Mouse (Mus musculus): Measurements from ENCODE around the gene Gm17606. TPM values are rescaled to one million over a fixed set of nuclear protein-coding genes. Genes with fewer than 3 reads are reported as not detected.
"Not testable (repeated sequence)": the region's sequence is repeated elsewhere in the genome, so short reads cannot be mapped to it uniquely, and the experiment has no call there.

Gm17606 gene
- total and polyA plus RNA-seq, 2 experiments from 2014 or later: not detected

GRCm38 (mm10) chr14:54609245-54609644 is 31.5 kb upstream of the Gm17606 start:
- no peak for TF ChIP-seq CTCF (IDR thresholded peaks at IDR 0.05)
- ATAC-seq (ENCODE audit: low FRiP score): no peak
- no peak for DNase-seq (ENCODE audit: low spot score)
- Histone ChIP-seq H3K4me2 (ENCODE audit: low read depth, low read length, poor library complexity, severe bottlenecking) (no peak overlapping the region), H3K27ac (ENCODE audit: low read depth, low read length) (no peak overlapping the region), H3K9me3 (ENCODE audit: low read length) (no peaks in the 10 kb centered on the region), H3K36me3 (ENCODE audit: insufficient read depth, low read length) (peaks cover 11% of the 10 kb centered on the region), H3K4me3 (ENCODE audit: low read depth, low read length) (no peak overlapping the region), H3K9ac (replicated peaks; ENCODE audit: low read length, poor library complexity, severe bottlenecking) (no peak overlapping the region), H3K27me3 (ENCODE audit: insufficient read depth, low read length) (no peaks in the 10 kb centered on the region), H3K4me1 (ENCODE audit: insufficient read depth, low read length) (peaks cover under 1% of the 10 kb centered on the region; the same call in 1 of the 2 replicates)
- 81% methylated on average over 4 of the region's 4 CpGs for WGBS

- Histone ChIP-seq H3K27me3 (ENCODE audit: insufficient read depth, low read length) (no peaks in the 10 kb centered on the region), H3K4me2 (ENCODE audit: low read depth, low read length, poor library complexity, severe bottlenecking) (no peak overlapping the region), H3K27ac (ENCODE audit: low read depth, low read length) (no peak overlapping the region), H3K4me1 (ENCODE audit: insufficient read depth, low read length) (no peaks in the 10 kb centered on the region), H3K9ac (replicated peaks; ENCODE audit: low read length, poor library complexity, severe bottlenecking) (no peak overlapping the region), H3K36me3 (ENCODE audit: insufficient read depth, low read length) (peaks cover 11% of the 10 kb centered on the region), H3K4me3 (ENCODE audit: low read depth, low read length) (no peak overlapping the region), H3K9me3 (ENCODE audit: low read length) (no peaks in the 10 kb centered on the region)
- DNase-seq (ENCODE audit: low spot score): peak; percentile 44
- WGBS: 66% methylated on average over 4 of the region's 4 CpGs
- TF ChIP-seq CTCF (IDR thresholded peaks at IDR 0.05): peak; percentile 67
- no peak for ATAC-seq (ENCODE audit: low FRiP score)
These were observed 30.8 kb upstream of the Gm17606 start for GRCm38 (mm10) chr14:54609962-54610361.

GRCm38 (mm10) chr14:54610648-54611047 is 30.1 kb upstream of the Gm17606 start:
- H3K27ac ChIP-seq (ENCODE audit: low read depth, low read length): no peak overlapping the region
- TF ChIP-seq CTCF (IDR thresholded peaks at IDR 0.05): no peak
- ATAC-seq (ENCODE audit: low FRiP score) (no peak), DNase-seq (ENCODE audit: low spot score) (no peak)
- H3K9ac ChIP-seq (replicated peaks; ENCODE audit: low read length, poor library complexity, severe bottlenecking): no peak overlapping the region
- peaks cover 11% of the 10 kb centered on the region for H3K36me3 ChIP-seq (ENCODE audit: insufficient read depth, low read length)
- H3K9me3 ChIP-seq (ENCODE audit: low read length): no peaks in the 10 kb centered on the region
- whole genome bisulfite sequencing: 85% methylated on average over 6 of the region's 6 CpGs
- no peaks in the 10 kb centered on the region for H3K27me3 ChIP-seq (ENCODE audit: insufficient read depth, low read length)
- no peaks in the 10 kb centered on the region for H3K4me1 ChIP-seq (ENCODE audit: insufficient read depth, low read length)
- H3K4me2 ChIP-seq (ENCODE audit: low read depth, low read length, poor library complexity, severe bottlenecking): no peak overlapping the region
- H3K4me3 ChIP-seq (ENCODE audit: low read depth, low read length): no peak overlapping the region

- H3K4me3 ChIP-seq (ENCODE audit: low read depth, low read length); DNase-seq (ENCODE audit: low spot score); H3K27ac ChIP-seq (ENCODE audit: low read depth, low read length); H3K27me3 ChIP-seq (ENCODE audit: insufficient read depth, low read length); H3K9me3 ChIP-seq (ENCODE audit: low read length); H3K9ac ChIP-seq (replicated peaks; ENCODE audit: low read length, poor library complexity, severe bottlenecking); H3K4me2 ChIP-seq (ENCODE audit: low read depth, low read length, poor library complexity, severe bottlenecking); ATAC-seq (ENCODE audit: low FRiP score); H3K4me1 ChIP-seq (ENCODE audit: insufficient read depth, low read length): not testable (repeated sequence)
- WGBS: 95% methylated on average over 15 of the region's 16 CpGs
- H3K36me3 ChIP-seq (ENCODE audit: insufficient read depth, low read length): peaks cover 11% of the 10 kb centered on the region
These were observed 26.6 kb upstream of the Gm17606 start for GRCm38 (mm10) chr14:54614130-54614529.

- ATAC-seq (ENCODE audit: low FRiP score): no peak
- no peak overlapping the region for H3K4me2 ChIP-seq (ENCODE audit: low read depth, low read length, poor library complexity, severe bottlenecking)
- no peaks in the 10 kb centered on the region for H3K27me3 ChIP-seq (ENCODE audit: insufficient read depth, low read length)
- 93% methylated on average over 16 of the region's 16 CpGs for WGBS
- DNase-seq (ENCODE audit: low spot score): no peak
- 0 out of 2 replicates have a peak, but pooled peaks cover 3% of the 10 kb centered on the region for H3K4me1 ChIP-seq (ENCODE audit: insufficient read depth, low read length)
- TF ChIP-seq CTCF (IDR thresholded peaks at IDR 0.05): no peak
- H3K36me3 ChIP-seq (ENCODE audit: insufficient read depth, low read length): peaks cover 11% of the 10 kb centered on the region
- no peak overlapping the region for H3K27ac ChIP-seq (ENCODE audit: low read depth, low read length)
- H3K9me3 ChIP-seq (ENCODE audit: low read length): no peaks in the 10 kb centered on the region
- H3K4me3 ChIP-seq (ENCODE audit: low read depth, low read length): no peak overlapping the region
- H3K9ac ChIP-seq (replicated peaks; ENCODE audit: low read length, poor library complexity, severe bottlenecking): no peak overlapping the region
These were observed 24.4 kb upstream of the Gm17606 start for GRCm38 (mm10) chr14:54616226-54616825.

- no peaks in the 10 kb centered on the region for H3K9me3 ChIP-seq (ENCODE audit: low read length)
- WGBS: 2% methylated on average over 36 of the region's 38 CpGs
- peak; percentile 45 for ATAC-seq (ENCODE audit: low FRiP score)
- no peaks in the 10 kb centered on the region for H3K27me3 ChIP-seq (ENCODE audit: insufficient read depth, low read length)
- H3K9ac ChIP-seq (replicated peaks; ENCODE audit: low read length, poor library complexity, severe bottlenecking): peak overlapping the region; percentile 87
- no peak for DNase-seq (ENCODE audit: low spot score)
- peak; percentile 46 for TF ChIP-seq CTCF (IDR thresholded peaks at IDR 0.05)
- H3K4me1 ChIP-seq (ENCODE audit: insufficient read depth, low read length): 0 out of 2 replicates have a peak, but pooled peaks cover 3% of the 10 kb centered on the region
- H3K4me2 ChIP-seq (ENCODE audit: low read depth, low read length, poor library complexity, severe bottlenecking): peak overlapping the region; percentile 70
- peak overlapping the region; percentile 76 for H3K4me3 ChIP-seq (ENCODE audit: low read depth, low read length)
- H3K27ac ChIP-seq (ENCODE audit: low read depth, low read length): peak overlapping the region; percentile 82
- H3K36me3 ChIP-seq (ENCODE audit: insufficient read depth, low read length): peaks cover 11% of the 10 kb centered on the region
These were observed 23.4 kb upstream of the Gm17606 start for GRCm38 (mm10) chr14:54617152-54617896.

Data from midbrain, postnatal 0 days (tissue).